12 mouse cellular contexts compared by ENCODE assay signal in the genomic region with DNA sequence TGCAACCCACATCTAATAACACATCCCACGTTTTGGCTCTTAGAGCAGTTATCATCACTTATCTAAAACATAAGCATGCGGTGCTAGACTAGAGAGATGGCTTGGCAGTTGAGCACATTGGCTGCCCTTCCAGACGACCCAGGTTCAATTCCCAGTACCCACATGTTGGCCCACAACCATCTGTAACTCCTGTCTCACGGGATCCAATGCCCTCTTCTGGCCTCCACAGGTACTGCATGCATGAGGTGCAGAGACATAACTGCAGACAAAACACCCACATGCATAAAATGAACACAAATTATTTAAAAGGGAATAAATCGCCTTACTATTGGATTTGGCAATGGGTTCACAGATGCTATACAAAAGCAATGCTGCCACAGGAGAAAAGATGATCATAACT. TPM values are rescaled to one million over a fixed set of nuclear protein-coding genes. Genes with fewer than 3 reads are reported as not detected.
A peak's percentile ranks its signal among the peaks of the same experiment; 100 is the strongest.
DNase-seq lines count a peak whose midpoint lies in the region; ATAC-seq and TF ChIP-seq lines count a peak whose summit lies in the region.
"Had no signal": no experiment of that assay in that cellular context is flagged by ENCODE, and none has a peak within 500 bp of the region (broad histone marks: within the 10 kb centered on the region; RNA-seq: fewer than 3 reads in every experiment).

No protein-coding gene starts in this region.

- no peak overlapping the region for H3K4me3 ChIP-seq in forebrain, postnatal 0 days (ENCODE audit: low read depth, low read length)
- no peak overlapping the region for H3K4me3 ChIP-seq in forebrain, embryonic 12.5 days (replicated peaks)
- H3K4me3 ChIP-seq in lung, adult 2 months (replicated peaks; ENCODE audit: extremely low read depth, low read depth, low read length), result no peak overlapping the region
- H3K4me3 ChIP-seq in CH12.LX (replicated peaks in 1 of 3; ENCODE audit: low read depth in 2 of 3, low read length in 2 of 3, poor library complexity in 1 of 3), result no peak overlapping the region
- H3K4me3 ChIP-seq in neural tube, embryonic 15.5 days (replicated peaks), result no peak overlapping the region
- H3K4me3 ChIP-seq: hindbrain, embryonic 15.5 days; limb, embryonic 15.5 days had no signal

- WGBS in forebrain, postnatal 0 days, result 83% methylated on average over 5 of the region's 5 CpGs
- WGBS in forebrain, embryonic 12.5 days, result 81% methylated on average over 5 of the region's 5 CpGs
- WGBS in lung, adult 2 months, result 84% methylated on average over 5 of the region's 5 CpGs
- 87% methylated on average over 5 of the region's 5 CpGs for WGBS in neural tube, embryonic 15.5 days

- H3K4me2 ChIP-seq in forebrain, postnatal 0 days (ENCODE audit: low read depth), result no peak overlapping the region
- H3K4me2 ChIP-seq in forebrain, embryonic 12.5 days, result no peak overlapping the region
- no peak overlapping the region for H3K4me2 ChIP-seq in CH12.LX (ENCODE audit: insufficient read depth, low read depth, poor library complexity, severe bottlenecking)
- no peak overlapping the region for H3K4me2 ChIP-seq in neural tube, embryonic 15.5 days
- H3K4me2 ChIP-seq: hindbrain, embryonic 15.5 days; limb, embryonic 15.5 days had no signal

- peak; percentile 54 for TF ChIP-seq CTCF in forebrain, postnatal 0 days (IDR thresholded peaks at IDR 0.05; ENCODE audit: low read depth)
- peak; percentile 27; the same call in 1 of the 2 replicates for TF ChIP-seq CTCF in lung, adult 2 months (IDR thresholded peaks at IDR 0.05; ENCODE audit: insufficient read depth, low read length)
- peak; percentile 25 to 28; a peak in 2 of 4 replicates for TF ChIP-seq CTCF in CH12.LX (conservative IDR thresholded peaks at IDR 0.05 in 1 of 2, IDR thresholded peaks at IDR 0.05 in 1 of 2; ENCODE audit: low read depth in 2 of 2, low read length in 2 of 2)

- H3K9me3 ChIP-seq in forebrain, postnatal 0 days (ENCODE audit: low read length), result no peaks in the 10 kb centered on the region
- H3K9me3 ChIP-seq in forebrain, embryonic 12.5 days, result no peaks in the 10 kb centered on the region
- H3K9me3 ChIP-seq in CH12.LX (replicated peaks; ENCODE audit: low read length), result peaks cover 2% of the 10 kb centered on the region
- no peaks in the 10 kb centered on the region for H3K9me3 ChIP-seq in neural tube, embryonic 15.5 days (replicated peaks)
- H3K9me3 ChIP-seq: hindbrain, embryonic 15.5 days; limb, embryonic 15.5 days had no signal

- H3K9ac ChIP-seq in forebrain, postnatal 0 days, result no peak overlapping the region
- no peak overlapping the region for H3K9ac ChIP-seq in forebrain, embryonic 12.5 days
- H3K9ac ChIP-seq in CH12.LX (ENCODE audit: insufficient read depth, low read depth), result no peak overlapping the region
- no peak overlapping the region for H3K9ac ChIP-seq in neural tube, embryonic 15.5 days (replicated peaks)
- H3K9ac ChIP-seq: hindbrain, embryonic 15.5 days; limb, embryonic 15.5 days had no signal

- no peaks in the 10 kb centered on the region for H3K27me3 ChIP-seq in forebrain, postnatal 0 days (ENCODE audit: insufficient read depth, low read length)
- no peaks in the 10 kb centered on the region for H3K27me3 ChIP-seq in forebrain, embryonic 12.5 days
- H3K27me3 ChIP-seq in CH12.LX (replicated peaks), result no peaks in the 10 kb centered on the region
- no peaks in the 10 kb centered on the region for H3K27me3 ChIP-seq in neural tube, embryonic 15.5 days (replicated peaks)
- H3K27me3 ChIP-seq: hindbrain, embryonic 15.5 days; limb, embryonic 15.5 days had no signal

- H3K4me1 ChIP-seq in forebrain, postnatal 0 days (ENCODE audit: insufficient read depth), result no peaks in the 10 kb centered on the region
- no peaks in the 10 kb centered on the region for H3K4me1 ChIP-seq in forebrain, embryonic 12.5 days
- H3K4me1 ChIP-seq in lung, adult 2 months (ENCODE audit: control insufficient read depth, insufficient read depth, low read length), result no peaks in the 10 kb centered on the region
- H3K4me1 ChIP-seq in CH12.LX (ENCODE audit: control insufficient read depth in 1 of 2, insufficient read depth in 2 of 2), result peaks cover 0 to 10% of the 10 kb centered on the region in 2 experiments; a peak in 2 of 4 replicates
- H3K4me1 ChIP-seq in neural tube, embryonic 15.5 days, result no peaks in the 10 kb centered on the region
- H3K4me1 ChIP-seq: hindbrain, embryonic 15.5 days had no signal

- dilution Hi-C loops in CH12.LX (cut with MboI; ENCODE audit: extremely low pct_ligation_motif_present, extremely low pct_unique_long_range_greater_than_20kb, low sequenced_read_pairs), result no loop called here

- TF ChIP-seq POLR2A in lung, adult 2 months (IDR thresholded peaks at IDR 0.05; ENCODE audit: borderline replicate concordance, extremely low read depth, low read depth, low read length), result no peak
- TF ChIP-seq POLR2A in CH12.LX (IDR thresholded peaks at IDR 0.05; ENCODE audit: low read depth, low read length), result no peak

- no peak for TF ChIP-seq RAD21 in CH12.LX (IDR thresholded peaks at IDR 0.05; ENCODE audit: low read depth, low read length)

- in situ Hi-C loops in CH12.LX (cut with MboI; ENCODE audit: low pct_ligation_motif_present, low pct_unique_long_range_greater_than_20kb, low sequenced_read_pairs), result loop anchor here (5.0 to 25.0 kb wide), 4 partner anchors 425 to 1195 kb away; a partner anchor contains a TSS

- no peak for DNase-seq in forebrain, postnatal 0 days
- no peak for DNase-seq in lung, adult 2 months
- DNase-seq in lung, postnatal 14 days, result no peak
- no peak for DNase-seq in CH12.LX (ENCODE audit: extremely low read depth)
- DNase-seq in induced T-regulatory cell, adult 2 months (ENCODE audit: low read depth), result peak; percentile 52
- no peak for DNase-seq in kidney, postnatal 14 days
- DNase-seq: adrenal gland, postnatal 10 days; midbrain, embryonic 14.5 days had no signal

- no peaks in the 10 kb centered on the region for H3K79me2 ChIP-seq in CH12.LX (replicated peaks; ENCODE audit: control insufficient read depth, extremely low read depth, insufficient read depth, poor library complexity, severe bottlenecking)

- H3K36me3 ChIP-seq in forebrain, postnatal 0 days (ENCODE audit: insufficient read depth), result peaks cover 4% of the 10 kb centered on the region
- no peaks in the 10 kb centered on the region for H3K36me3 ChIP-seq in forebrain, embryonic 12.5 days (replicated peaks)
- peaks cover 0 to 4% of the 10 kb centered on the region in 2 experiments for H3K36me3 ChIP-seq in CH12.LX (replicated peaks in 1 of 2; ENCODE audit: control insufficient read depth in 1 of 2, insufficient read depth in 1 of 2, low read length in 1 of 2)
- H3K36me3 ChIP-seq in neural tube, embryonic 15.5 days, result peaks cover 12% of the 10 kb centered on the region; the same call in 1 of the 2 replicates

- H3K27ac ChIP-seq in forebrain, postnatal 0 days (ENCODE audit: low read depth, low read length), result no peak overlapping the region
- no peak overlapping the region for H3K27ac ChIP-seq in forebrain, embryonic 12.5 days
- no peak overlapping the region for H3K27ac ChIP-seq in CH12.LX (ENCODE audit: insufficient read depth, low read depth)
- no peak overlapping the region for H3K27ac ChIP-seq in neural tube, embryonic 15.5 days (replicated peaks)
- H3K27ac ChIP-seq: hindbrain, embryonic 15.5 days; limb, embryonic 15.5 days had no signal

- TF ChIP-seq EP300 in CH12.LX (IDR thresholded peaks at IDR 0.05; ENCODE audit: low read length), result no peak

- ATAC-seq in forebrain, postnatal 0 days, result no peak
- no peak for ATAC-seq in forebrain, embryonic 12.5 days (ENCODE audit: low FRiP score)
- ATAC-seq in neural tube, embryonic 15.5 days (ENCODE audit: low FRiP score), result no peak

TF ChIP-seq in CH12.LX, 34 proteins besides CTCF, POLR2A, EP300 and RAD21:
- TF ChIP-seq USF2 (conservative IDR thresholded peaks at IDR 0.05; ENCODE audit: low read depth, low read length) (no peak), RCOR1 (conservative IDR thresholded peaks at IDR 0.05; ENCODE audit: low read depth, low read length) (no peak), USF1 (IDR thresholded peaks at IDR 0.05; ENCODE audit: low read depth, low read length) (no peak), MYC (IDR thresholded peaks at IDR 0.05; ENCODE audit: low read depth, low read length) (no peak), POLR2AphosphoS2 (IDR thresholded peaks at IDR 0.05; ENCODE audit: low read depth, low read length) (no peak), ELF1 (IDR thresholded peaks at IDR 0.05; ENCODE audit: low read depth, low read length) (no peak), UBTF (IDR thresholded peaks at IDR 0.05; ENCODE audit: low read depth, low read length) (no peak)

RNA-seq across cellular contexts. Expression of a gene that starts 12.7 kb away (rescaled TPM):
- total RNA-seq in forebrain, postnatal 0 days (2014; rRNA removed), result 45.2 and 70.4 TPM in 2 replicates
- 31.3 and 32.2 TPM in 2 replicates for polyA plus RNA-seq in forebrain, postnatal 0 days (2015; fragmentation: Nextera tagmentation; extraction: Ambion mirVana)
- polyA plus RNA-seq in forebrain, embryonic 12.5 days (2016; fragmentation: Nextera tagmentation; extraction: Ambion mirVana), result 28.7 and 30.0 TPM in 2 replicates
- polyA plus RNA-seq in lung, adult 2 months (2012; rRNA removed), result 18.9 and 25.4 TPM in 2 replicates
- total RNA-seq in CH12.LX (2012; rRNA removed), result 44.2 and 59.2 TPM in 2 replicates
- total RNA-seq in CH12.LX (2014; rRNA removed), result 57.1 and 63.5 TPM in 2 replicates
- polyA plus RNA-seq in CH12.LX (2012; ENCODE audit: insufficient read length, low read depth), result 27.9 and 41.6 TPM in 2 replicates
- polyA plus RNA-seq in neural tube, embryonic 15.5 days (2015; fragmentation: Nextera tagmentation; extraction: Ambion mirVana), result 20.7 and 24.0 TPM in 2 replicates

RNA-seq across cellular contexts. Expression of a gene that starts 14.8 kb away (rescaled TPM):
- 8.6 and 11.0 TPM in 2 replicates for total RNA-seq in forebrain, postnatal 0 days (2014; rRNA removed)
- 5.0 and 6.0 TPM in 2 replicates for polyA plus RNA-seq in forebrain, postnatal 0 days (2015; fragmentation: Nextera tagmentation; extraction: Ambion mirVana)
- 31.2 and 32.3 TPM in 2 replicates for polyA plus RNA-seq in forebrain, embryonic 12.5 days (2016; fragmentation: Nextera tagmentation; extraction: Ambion mirVana)
- 4.6 and 10.0 TPM in 2 replicates for polyA plus RNA-seq in lung, adult 2 months (2012; rRNA removed)
- total RNA-seq in CH12.LX (2012; rRNA removed), result 0.89 and 1.6 TPM in 2 replicates
- 1.6 and 2.5 TPM in 2 replicates for total RNA-seq in CH12.LX (2014; rRNA removed)
- polyA plus RNA-seq in CH12.LX (2012; ENCODE audit: insufficient read length, low read depth), result 0.93 TPM in 2 replicates
- 6.1 and 11.1 TPM in 2 replicates for polyA plus RNA-seq in neural tube, embryonic 15.5 days (2015; fragmentation: Nextera tagmentation; extraction: Ambion mirVana)
